Mouse (Mus musculus) heart, adult 2 months (tissue): ENCODE measurements at regions not wholly inside any gene's neighbourhood (a gene's known extent, or its start where the extent isn't known, plus 50 kb on each side); places are given as distances from the start of the nearest gene placed in this dataset.

Experiments used
- CTCF ChIP-seq: fragments of 200-600 bp; IDR thresholded peaks from 2 replicates; pipeline ENCODE4 v1.8.1; 2022; ENCODE audit warnings: antibody characterized with exemption, mild to moderate bottlenecking, moderate library complexity
- EP300 ChIP-seq: fragments of 200-500 bp; IDR thresholded peaks from 2 replicates; pipeline ENCODE4 v1.6.1; 2011; ENCODE audit warnings: low read depth, low read length, control low read depth; ENCODE audit not compliant: insufficient read depth
- POLR2A ChIP-seq: fragments of 200-500 bp; IDR thresholded peaks from 2 replicates; pipeline ENCODE4 v1.6.1; 2011; ENCODE audit warnings: mild to moderate bottlenecking, low read depth, low read length, control low read depth; ENCODE audit not compliant: insufficient read depth

DNA sequence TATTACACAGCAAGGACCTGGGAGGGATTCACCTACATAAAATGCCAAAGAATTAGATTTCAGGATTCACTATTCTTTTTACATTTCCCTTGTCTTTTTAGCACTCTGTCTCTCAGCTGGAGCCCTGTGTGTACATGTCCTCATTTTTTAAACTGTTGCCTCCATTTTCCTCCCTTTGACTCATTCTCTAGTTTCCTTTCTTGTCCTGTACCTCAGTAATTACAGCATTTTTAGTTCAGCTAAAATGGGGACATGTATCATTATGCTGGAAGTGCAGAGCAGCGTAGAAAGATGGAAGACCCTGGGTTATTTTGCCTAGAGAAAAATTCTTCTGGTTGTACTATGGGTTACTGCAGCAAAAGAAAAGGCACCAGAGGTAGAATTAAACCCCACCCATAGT, 51.5 kb upstream of the Slitrk3 start:
- no peak for TF ChIP-seq CTCF
- TF ChIP-seq POLR2A, result no peak
- no peak for TF ChIP-seq EP300
